Mouse (Mus musculus) C2C12 (cell line): Measurements from ENCODE around the gene Sdk1.

Source experiments
- CEBPB ChIP-seq: IDR thresholded peaks from one replicate; pipeline ENCODE4 v1.6.1; 2011; ENCODE audit warnings: low read depth, mild to moderate bottlenecking, control low read depth, moderate library complexity
- CTCF ChIP-seq: IDR thresholded peaks from one replicate; pipeline ENCODE4 v1.5.1; 2011; ENCODE audit not compliant: control insufficient read depth, insufficient read depth, insufficient read length
- MAX ChIP-seq: IDR thresholded peaks from one replicate; pipeline ENCODE4 v1.6.1; 2011; ENCODE audit warnings: mild to moderate bottlenecking, control low read depth
- MYOD1 ChIP-seq: IDR thresholded peaks from one replicate; pipeline ENCODE4 v1.6.1; 2011; ENCODE audit warnings: low read depth; ENCODE audit not compliant: control insufficient read depth, insufficient read length
- MYOG ChIP-seq: IDR thresholded peaks from one replicate; pipeline ENCODE4 v1.6.1; 2011; ENCODE audit not compliant: control insufficient read depth, insufficient read length; ENCODE audit errors: extremely low read depth
- USF1 ChIP-seq: IDR thresholded peaks from one replicate; pipeline ENCODE4 v1.6.1; 2011; ENCODE audit warnings: low read depth, mild to moderate bottlenecking, control low read depth, moderate library complexity

GRCm38 (mm10) chr5:142243069-142243468 is 1001.8 kb downstream of the Sdk1 start:
- TF ChIP-seq CTCF = no peak
- TF ChIP-seq USF1 = no peak
- TF ChIP-seq MYOG = no peak
- TF ChIP-seq MAX = no peak
- no peak for TF ChIP-seq MYOD1
- TF ChIP-seq CEBPB = no peak
